Mouse (Mus musculus) adrenal gland, adult 8-10 months (tissue): ENCODE results near the gene Btf3. TPM values are rescaled to one million over a fixed set of nuclear protein-coding genes. Genes with fewer than 3 reads are reported as not detected.
A peak's percentile ranks its signal among the peaks of the same experiment; 100 is the strongest.

Experiments
- DNase-seq: peaks from one replicate; pipeline ENCODE4 v3.0.0; 2022
- total RNA-seq, 4 experiments: library from RNA; stranded (reverse); gene quantifications; 2 replicates each; pipeline ENCODE4 v1.2.4; 2022

The Btf3 gene
- total RNA-seq, 4 experiments from 2014 or later: 278 to 323 (median 310) TPM

GRCm38 (mm10) chr13:98336205-98336604 is 19.4 kb upstream of the Btf3 start:
- DNase-seq: no peak

- DNase-seq: no peak
Observed at GRCm38 (mm10) chr13:98332106-98332505, 15.3 kb upstream of the Btf3 start.

- no peak for DNase-seq
Observed at GRCm38 (mm10) chr13:98325034-98325433, 8.2 kb upstream of the Btf3 start.

- DNase-seq: no peak
Observed at GRCm38 (mm10) chr13:98317911-98318310, 1.1 kb upstream of the Btf3 start.

GRCm38 (mm10) chr13:98317246-98317677 is 456 bp upstream of the Btf3 start:
- DNase-seq: no peak

GRCm38 (mm10) chr13:98316140-98316479 is 696 bp downstream of the Btf3 start:
- no peak for DNase-seq

GRCm38 (mm10) chr13:98315124-98315523 is 1.7 kb downstream of the Btf3 start:
- DNase-seq: no peak

GRCm38 (mm10) chr13:98313631-98314030 is 3.2 kb downstream of the Btf3 start:
- no peak for DNase-seq

- no peak for DNase-seq
Observed at GRCm38 (mm10) chr13:98311597-98311996, 5.2 kb downstream of the Btf3 start.

- DNase-seq: no peak
Observed at GRCm38 (mm10) chr13:98308724-98309123, 8.1 kb downstream of the Btf3 start.

- no peak for DNase-seq
Observed at GRCm38 (mm10) chr13:98308004-98308403, 8.8 kb downstream of the Btf3 start.

- no peak for DNase-seq
Observed at GRCm38 (mm10) chr13:98306852-98307475, 9.8 kb downstream of the Btf3 start.

- DNase-seq: no peak
Observed at GRCm38 (mm10) chr13:98306393-98306792, 10.4 kb downstream of the Btf3 start.

- no peak for DNase-seq
Observed at GRCm38 (mm10) chr13:98305257-98305656, 11.5 kb downstream of the Btf3 start.

- DNase-seq: peak; percentile 50
Observed at GRCm38 (mm10) chr13:98298833-98299758, 17.7 kb downstream of the Btf3 start.

GRCm38 (mm10) chr13:98297883-98298482 is 18.8 kb downstream of the Btf3 start:
- no peak for DNase-seq

- DNase-seq: no peak
Observed at GRCm38 (mm10) chr13:98296072-98296471, 20.7 kb downstream of the Btf3 start.

GRCm38 (mm10) chr13:98291712-98292111 is 25.1 kb downstream of the Btf3 start:
- no peak for DNase-seq

- no peak for DNase-seq
Observed at GRCm38 (mm10) chr13:98290719-98291118, 26.1 kb downstream of the Btf3 start.

GRCm38 (mm10) chr13:98280990-98281650 is 35.7 kb downstream of the Btf3 start:
- DNase-seq: no peak

- DNase-seq: no peak
Observed at GRCm38 (mm10) chr13:98279686-98280085, 37.1 kb downstream of the Btf3 start, which contains the start of gene Gm21976. Gm21976 (plus strand) TSS chr13:98279887.

GRCm38 (mm10) chr13:98277501-98277900 is 39.3 kb downstream of the Btf3 start:
- DNase-seq: no peak

GRCm38 (mm10) chr13:98276253-98276652 is 40.6 kb downstream of the Btf3 start:
- no peak for DNase-seq
